Mouse (Mus musculus) testis, postnatal 10 days (tissue): ENCODE measurements at regions not wholly inside any gene's neighbourhood (a gene's known extent, or its start where the extent isn't known, plus 50 kb on each side); places are given as distances from the start of the nearest gene placed in this dataset.

Experiments
- DNase-seq: peaks from one replicate; pipeline ENCODE4 v3.0.0; 2021; ENCODE audit warnings: low spot score

DNA sequence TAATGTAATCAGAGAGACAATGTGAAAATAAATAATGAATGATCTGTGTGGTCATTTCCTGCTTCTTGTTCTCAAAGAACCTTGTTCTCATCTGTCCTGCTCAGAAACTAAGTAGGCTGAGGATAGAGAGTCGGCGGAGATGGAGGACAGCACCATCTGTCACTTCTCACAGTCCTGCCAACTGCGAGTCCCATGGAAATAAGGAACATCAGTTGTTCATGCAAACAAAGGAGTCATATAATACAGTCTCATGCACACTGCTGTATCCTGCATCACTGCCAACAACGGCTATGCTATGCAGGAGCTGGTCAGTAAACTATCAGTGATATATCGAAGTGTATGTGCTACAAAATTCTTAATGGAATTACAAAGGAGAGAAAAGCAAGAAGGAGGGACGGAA lies 285.7 kb upstream of the Mctp2 start:
- no peak for DNase-seq

DNA sequence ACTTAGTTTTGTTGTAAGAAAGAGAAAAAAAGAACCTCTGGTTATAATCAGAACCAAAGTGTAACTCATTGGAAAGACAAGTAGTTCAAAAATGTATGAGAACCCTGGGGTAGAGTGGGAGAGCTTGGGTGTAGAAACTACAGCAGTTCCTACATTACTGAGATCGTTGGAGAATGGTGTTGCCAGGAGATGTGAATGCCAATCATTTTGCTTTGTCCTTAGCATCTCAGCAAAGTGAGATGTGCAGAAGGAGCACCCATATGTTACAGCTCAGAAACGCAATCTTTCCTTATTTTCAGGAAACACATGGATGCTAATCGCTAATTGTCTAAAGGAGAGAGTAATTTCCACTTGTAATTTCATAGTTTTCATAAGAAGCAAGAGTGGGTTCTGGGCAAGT lies 286.2 kb upstream of the Mctp2 start:
- no peak for DNase-seq

DNA sequence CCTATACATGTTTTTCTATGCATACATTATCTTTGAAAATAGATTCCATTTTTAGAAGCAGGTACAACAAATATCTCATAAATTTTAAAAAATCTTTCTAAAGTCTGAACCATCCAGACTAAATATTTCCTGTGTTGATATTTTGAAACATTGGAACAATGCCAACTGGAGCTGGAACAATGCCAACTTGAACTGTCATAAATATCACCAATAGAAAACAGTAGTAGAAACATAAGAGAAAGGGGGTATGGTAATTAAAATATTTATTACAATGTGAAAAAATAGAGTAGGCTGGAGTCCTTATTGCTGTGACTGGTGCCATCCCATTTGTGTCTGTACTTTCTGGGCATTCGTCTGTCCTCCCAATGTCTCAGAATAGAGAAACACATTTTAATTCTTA lies 286.9 kb upstream of the Mctp2 start:
- no peak for DNase-seq

DNA sequence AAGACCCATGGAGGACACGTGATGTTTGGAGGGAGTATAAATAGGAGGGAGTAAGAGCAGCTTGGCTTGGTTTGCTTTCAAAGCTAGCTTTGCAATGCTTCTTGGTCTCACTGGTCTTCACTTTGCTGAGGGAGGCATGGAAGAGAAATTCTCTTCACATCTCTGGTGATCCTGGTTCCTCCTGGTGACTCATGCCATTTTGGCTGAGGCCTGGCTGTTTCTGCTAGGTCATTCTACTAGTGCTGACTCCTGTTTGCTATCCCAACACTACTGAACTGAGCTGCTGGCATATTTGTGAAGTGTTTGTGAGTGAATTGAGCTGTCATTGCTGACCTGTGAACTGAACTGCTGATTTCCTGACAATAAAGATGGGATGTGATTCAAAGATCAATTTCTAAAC lies 288.3 kb upstream of the Mctp2 start:
- no peak for DNase-seq

DNA sequence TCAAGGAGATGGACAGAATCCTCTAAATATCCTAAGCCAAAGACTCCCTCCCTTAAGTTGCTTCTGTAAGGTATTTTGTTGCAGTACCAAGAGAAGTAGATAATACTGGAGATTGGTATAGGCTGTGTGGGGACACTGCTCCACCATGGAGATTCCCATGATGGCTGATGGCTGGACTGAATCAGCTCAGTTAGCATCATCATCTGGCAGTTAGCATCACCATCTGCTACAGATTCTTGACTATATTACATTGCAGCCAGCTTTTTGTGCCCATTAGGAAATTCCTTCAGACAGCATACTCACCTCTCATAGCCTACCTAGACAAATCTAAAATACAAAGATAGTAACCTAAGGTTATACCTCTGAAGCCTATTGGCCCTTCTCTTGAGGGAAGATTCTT lies 290.6 kb upstream of the Mctp2 start:
- no peak for DNase-seq

DNA sequence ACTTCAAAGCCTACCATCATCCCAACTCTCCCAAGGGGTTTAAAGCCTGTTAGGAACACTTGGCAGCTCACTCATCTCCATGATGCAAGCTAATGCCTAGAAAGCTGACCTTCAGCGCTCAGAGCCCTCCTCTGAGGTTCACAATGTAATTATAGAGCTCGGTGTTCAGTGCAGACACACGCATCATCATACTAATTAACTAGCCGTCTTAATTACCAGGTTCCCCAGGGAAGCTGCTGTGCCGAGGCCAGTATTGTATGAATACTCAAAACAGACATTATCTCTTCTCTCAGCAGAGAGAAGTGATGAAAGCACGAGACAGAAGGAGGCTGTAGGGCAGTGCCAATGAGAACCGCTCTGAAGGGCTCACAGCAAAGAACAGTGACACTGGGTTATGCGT lies 295.5 kb upstream of the Mctp2 start:
- DNase-seq = no peak

DNA sequence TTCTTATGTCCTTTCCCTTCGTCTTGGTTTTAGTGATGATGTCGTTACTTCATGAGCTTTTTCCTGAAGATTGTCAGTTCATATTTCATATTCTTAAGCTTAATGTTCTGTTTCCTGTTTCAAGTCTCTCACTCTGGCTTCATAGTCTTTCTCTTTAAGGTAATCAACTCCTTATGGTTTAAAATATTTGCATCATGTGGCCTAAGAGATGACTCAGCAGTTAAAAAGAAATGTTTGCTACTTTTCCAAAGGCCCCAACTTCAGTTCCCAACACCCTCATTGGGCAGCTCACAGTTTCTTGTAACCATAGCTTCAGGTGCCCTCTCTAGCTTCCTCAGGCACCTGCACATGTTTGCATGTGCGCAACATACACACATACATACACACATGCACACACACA lies 303.4 kb upstream of the Mctp2 start:
- DNase-seq = no peak

DNA sequence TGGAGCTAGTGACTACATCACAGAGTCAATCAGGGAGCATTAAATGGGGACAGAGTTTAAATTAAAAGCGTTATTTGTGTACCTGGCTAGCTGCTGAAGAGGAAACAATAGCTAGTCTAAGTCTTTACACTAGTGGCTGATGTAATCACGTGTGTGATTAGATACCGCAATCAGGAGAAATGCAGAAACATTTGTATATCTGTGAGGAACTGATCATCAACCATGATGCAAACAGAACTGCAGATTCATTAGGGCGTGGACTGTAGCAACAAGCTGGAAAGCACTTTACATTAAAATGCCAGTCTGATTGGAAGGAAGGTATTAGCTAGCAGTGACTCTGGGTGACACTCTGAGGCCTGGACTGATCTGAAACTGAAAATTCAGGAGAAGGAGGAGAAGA lies 308.8 kb upstream of the Mctp2 start:
- no peak for DNase-seq

DNA sequence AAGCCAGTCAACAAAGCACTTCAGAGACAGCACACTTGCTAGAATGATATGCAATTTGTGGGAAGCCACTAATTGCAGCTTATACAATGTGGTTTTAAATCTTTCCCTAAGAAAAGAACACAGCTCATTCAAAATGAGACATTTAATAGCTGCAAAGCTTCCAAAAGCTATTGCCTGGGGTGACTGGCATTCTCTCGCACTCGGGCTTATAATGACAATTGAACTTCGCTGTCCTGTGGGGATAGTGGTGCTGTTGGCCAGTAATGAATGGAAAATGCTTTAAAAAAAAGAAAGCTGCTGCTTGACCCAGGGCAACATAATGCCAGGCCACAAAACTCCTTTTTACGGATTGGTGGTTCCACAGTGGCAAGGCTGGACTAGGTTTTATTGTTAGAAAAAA lies 321.0 kb upstream of the Mctp2 start:
- DNase-seq = no peak

DNA sequence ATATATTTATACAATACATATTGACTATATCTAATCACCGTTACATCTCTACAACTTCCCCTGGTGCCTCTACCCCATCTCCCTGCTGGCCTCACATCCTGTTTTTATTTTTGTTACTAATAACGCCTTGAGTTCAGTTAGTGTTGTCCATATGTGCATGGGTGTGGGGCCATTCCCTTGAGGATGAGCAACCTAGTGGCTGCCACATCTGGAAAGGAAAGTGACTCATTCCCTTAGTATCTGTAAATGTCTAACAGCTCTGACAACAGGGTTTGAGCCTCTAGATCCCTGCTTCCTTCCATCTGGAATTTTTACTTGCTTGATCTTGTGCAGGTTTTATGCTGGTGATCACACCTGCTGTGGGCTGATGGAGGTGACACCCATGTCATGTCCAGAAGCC lies 333.2 kb upstream of the Mctp2 start:
- no peak for DNase-seq

DNA sequence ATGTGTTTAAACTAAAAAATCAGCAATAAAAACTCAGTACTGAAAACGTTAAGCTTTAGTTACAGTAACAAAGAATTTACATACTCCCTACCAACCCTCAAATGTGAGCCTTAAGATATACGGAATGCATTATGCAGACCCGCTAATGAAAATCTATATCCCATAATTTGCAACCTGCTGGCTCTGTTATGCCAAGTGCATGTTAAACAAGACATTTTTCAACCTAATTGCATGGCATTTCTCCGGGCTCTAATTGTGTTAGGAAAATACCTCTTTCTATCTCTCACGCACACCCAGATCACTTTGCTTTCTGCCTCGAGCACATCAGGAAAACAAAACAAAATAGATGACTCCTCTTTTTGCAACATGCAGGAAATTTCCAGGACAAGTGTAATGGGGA lies 368.6 kb upstream of the Mctp2 start:
- no peak for DNase-seq

DNA sequence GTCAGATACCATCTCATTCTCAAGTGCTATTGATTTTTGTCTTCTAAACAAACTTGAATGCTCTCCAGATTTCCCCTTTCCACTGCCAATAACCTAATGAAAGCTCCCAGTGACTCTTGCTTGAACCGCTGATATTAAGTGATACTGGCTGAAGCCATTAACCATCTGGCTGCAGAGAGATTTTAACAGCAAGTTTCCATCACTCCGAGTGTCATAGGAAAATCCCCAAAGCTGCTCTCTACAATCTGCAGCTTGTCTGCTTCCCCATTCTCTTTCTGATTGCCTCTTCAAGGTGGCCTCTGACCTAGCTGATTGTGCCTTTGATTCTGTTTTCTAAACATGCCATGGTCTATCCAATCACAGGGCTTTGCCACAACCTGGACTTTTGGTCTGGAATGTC lies 379.4 kb upstream of the Mctp2 start:
- no peak for DNase-seq

DNA sequence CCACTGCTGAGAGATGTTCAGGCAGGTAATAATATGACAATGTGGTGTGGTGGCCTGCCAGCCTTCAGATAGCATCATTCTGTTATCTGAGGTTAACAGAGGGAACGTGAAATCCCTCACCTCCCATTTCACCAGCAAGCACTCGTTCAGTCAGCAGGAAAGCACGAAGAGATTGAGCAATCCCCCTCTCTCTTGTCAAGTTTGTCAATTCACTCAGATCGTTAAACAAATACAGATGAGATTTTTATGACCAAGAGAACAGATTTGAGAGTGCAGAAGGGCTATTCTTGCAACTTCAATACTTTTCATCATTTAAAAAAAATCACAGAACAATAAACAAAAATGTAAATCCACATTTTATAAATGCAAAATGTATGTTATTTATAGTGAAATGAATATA lies 380.9 kb upstream of the Mctp2 start:
- DNase-seq = no peak

DNA sequence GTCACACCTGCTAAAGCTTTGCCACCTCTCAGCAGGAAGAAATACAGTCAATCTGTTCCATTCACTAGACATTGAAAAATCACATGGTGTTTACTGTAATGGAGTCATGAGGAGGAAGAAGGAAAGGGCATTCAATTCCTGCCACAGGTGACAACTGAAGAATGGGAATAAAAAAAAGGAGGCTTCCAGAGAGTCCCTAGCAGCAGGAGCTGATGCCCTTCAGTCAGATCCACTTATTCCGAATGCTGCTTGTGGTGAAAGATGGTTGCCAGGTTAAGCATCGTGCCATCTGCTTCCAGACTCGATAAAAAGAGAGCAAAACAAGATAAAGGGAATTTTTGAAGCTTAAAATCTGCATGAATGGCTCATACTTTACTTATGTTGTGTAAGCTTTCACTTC lies 385.0 kb upstream of the Mctp2 start:
- DNase-seq = no peak

DNA sequence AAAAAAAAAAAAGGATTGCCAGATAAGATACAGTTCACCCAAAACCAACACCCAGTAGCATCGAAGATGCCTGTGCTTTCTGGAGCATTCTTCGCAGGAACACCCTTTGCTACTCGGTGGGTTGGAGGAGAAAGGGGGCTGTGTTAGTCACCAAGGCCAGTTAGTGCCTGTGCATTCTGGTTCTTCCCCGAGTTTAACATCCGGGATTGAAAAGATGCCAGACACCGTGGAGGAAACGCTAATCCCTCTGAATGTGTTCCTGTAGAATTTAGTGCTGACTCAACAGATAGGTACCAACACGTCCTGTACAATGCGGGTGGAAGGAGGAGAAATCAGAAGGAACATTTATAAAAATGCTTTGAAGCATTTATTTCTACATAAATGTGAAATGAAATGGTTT lies 385.5 kb upstream of the Mctp2 start:
- no peak for DNase-seq

DNA sequence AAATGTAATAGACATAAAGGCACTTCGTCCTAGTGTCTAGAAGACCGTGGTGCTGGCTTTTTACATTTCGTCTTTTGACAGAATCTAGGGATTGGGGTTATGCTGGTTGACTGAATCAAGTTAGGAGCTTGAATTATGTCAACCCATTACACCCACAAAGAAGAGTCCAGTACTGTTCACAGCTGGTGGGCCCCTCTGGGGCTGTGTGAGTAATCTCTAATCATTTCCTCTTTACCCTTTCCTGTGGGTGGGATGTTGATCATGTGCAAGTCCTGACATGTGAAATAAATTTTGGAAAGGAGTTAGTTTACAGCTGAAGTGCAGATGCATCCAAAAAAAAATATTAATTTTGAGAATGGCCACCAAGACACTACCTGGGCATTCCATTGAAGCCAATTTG lies 390.3 kb upstream of the Mctp2 start:
- no peak for DNase-seq

DNA sequence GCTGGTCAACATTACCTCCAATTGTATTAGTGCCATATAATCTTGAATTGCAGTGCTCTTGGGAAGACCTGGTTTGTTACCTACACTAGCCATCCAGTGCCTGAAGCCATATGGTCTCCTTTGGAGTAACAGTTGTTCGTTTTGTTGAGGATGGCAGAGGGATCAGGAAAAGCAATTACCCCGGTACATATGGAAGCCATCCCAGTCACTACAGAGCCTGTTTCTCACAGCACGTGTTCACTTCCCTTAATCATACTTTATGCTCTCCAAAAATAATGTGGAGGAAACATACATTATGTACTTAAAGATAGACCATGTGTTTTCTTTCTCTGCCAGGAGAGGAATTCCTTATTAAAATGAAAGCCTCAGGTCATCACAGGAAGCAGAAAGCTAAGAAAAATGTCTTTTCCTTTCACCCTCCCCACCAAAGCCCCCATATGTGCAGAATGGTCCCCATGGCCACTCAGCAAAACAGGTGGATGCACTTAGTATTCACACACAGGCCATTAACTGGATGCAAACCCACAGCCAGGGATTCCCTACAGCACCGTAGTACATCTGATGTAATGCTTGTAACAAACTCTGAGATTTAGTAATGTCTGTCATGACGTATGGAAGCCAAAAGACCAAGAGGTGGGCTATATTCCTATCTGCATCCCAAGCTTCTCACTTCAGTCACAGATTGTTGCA lies 397.4 kb upstream of the Mctp2 start:
- DNase-seq = no peak

DNA sequence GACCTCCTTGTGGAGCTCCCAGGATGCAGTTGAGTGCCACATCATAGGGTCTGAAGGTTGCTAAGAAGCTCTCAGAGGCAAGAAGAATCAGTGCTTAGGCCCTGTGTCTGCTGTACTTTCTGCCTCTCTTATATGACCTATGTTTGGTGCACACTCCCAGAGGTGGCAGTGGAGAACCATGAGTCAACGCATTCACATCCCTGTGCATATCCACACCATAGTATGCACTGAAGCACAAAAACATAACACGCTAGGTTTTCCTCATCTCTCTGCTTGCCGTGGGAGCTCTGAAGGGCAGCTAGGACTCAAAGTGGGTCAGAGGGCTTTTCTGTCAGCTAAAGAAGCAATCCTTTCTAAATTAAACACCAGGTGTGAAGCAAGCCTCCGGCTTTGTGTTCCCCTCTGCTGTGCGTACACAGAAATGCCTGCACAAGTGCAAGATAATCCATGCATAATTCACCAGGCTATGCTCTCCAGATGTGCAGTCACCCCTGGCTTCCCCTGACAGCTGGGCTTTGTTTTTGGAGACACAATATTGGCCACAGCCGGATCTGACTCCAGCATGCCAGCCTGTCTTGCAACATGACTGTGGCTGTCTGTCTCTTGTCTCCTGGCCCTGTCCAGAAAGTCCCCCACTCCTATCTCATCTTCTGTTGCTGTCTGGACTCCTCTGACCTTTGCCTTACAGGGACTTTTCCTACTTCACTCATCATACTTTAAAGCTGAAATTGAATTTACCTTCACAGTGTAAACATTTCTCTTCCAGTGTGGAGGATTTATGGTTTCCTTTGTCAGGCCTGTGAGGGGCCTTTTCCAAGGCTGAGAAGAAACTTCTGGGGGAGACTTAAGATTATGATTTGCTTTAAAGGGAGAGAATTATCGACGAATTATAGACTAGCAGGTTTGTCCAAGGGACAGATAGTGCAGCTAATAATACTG lies 405.1 kb upstream of the Mctp2 start:
- DNase-seq = no peak

DNA sequence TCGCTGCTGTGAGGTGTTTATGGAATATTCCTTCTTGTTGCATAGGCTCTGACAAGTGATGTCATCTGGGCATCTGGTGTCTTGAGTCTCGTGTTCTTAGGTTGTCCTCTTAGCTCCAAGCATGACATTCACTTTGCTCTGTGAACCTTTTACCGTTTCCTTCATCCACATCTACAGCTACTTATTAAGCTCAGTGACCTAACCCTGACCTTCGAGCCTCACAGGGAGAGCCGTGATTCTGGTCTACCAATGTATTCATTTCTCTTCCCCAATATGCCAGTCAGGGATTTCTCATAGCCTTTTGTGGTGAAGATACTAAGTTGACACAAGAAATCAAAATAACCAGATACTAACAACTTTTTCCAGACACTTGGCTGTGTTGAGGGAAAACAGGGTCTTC lies 409.0 kb upstream of the Mctp2 start:
- DNase-seq = no peak

DNA sequence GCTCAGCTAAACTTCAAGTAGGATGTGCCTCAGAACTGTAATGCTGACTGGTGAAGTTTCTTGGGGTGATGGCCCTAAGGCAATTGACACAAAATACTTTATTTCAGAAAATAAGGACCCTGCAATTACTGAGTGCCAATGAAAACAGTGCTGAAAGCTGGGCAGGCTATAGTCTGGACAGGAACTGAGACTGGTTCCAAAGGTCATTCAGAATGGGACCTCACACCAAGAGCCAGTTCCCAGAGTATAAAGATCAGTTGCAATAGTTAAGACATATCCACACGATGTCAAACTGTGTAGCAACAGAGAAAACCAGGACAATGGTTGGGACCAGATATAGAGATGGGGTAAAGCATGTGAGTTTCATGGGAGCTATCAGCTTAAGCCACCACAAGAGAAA lies 409.6 kb upstream of the Mctp2 start:
- no peak for DNase-seq

DNA sequence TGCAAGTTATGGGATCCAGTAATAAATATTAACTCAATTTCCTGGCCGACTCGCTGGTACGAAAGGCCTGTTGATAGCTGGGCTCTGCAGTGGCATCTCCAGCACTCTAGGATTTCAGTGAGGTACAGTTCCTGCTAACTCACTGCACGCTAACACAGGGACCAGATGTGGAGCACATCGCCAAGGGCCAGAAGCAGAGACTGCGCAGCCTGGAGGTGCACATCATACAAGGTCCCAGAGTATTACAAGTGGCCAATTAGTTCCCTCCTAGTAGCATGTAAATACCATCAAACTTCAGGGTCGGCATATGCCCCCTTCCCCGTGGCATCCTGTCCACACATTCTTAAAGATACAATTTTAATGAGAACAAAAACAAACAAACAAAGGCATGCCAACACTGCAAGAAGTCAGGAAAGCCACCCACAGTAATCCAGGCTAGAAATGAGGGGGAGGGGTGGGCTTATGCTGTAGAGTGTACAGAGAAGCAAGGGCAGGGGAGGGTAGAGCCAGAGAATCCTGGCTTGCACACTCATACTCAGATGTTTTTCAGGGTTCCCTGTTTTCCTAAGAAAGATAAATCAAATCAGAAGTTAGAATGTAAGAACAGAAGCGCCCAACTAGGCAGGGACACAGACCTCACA lies 419.9 kb upstream of the Mctp2 start:
- DNase-seq = no peak

DNA sequence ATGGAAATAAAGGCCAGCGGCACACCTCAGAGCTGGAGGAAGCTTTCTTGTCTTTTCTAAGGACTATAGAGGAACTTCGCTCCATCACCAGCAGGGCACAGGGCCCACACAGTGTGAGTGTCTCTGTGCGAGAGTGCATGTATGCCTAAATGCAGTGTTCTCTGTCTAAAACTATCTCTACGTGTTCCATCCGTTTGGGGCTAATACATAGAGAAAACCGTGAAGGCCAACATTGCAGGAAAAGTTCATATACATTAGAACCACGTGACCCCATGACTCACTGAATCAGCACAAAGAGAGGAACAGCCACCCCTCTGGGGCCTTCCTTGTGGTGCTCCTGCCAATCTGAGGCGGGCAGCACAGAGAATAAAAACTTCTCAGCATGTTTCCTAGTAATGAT lies 431.4 kb upstream of the Mctp2 start:
- DNase-seq = no peak

DNA sequence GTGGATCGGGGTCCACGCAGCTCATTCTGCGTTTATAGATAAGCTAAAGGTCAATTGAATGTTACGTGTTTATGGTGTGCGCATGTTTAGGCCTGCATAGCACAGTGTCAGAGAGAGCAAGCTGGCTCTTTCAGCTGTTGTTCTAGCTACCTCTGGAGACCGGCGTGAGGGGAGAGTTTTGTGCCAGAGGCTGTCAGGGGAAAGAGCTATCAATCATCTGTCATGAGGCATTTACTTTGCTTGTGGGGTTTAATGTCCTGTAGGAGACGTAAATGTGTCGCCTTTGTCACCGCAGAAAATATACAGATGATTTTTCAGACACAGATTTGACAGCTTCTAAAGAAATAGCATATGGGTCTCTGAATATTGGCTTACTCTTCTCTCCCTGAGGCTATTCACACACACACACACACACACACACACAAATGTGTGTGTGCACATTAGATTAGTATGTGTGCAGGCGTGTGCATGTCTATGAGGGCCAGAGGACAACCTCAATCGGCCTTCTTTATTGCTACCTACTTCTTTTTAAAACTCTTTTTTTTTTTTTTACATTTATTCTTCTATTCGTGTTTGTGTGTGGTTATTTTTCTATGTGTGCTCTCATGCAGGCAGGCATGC lies 432.0 kb upstream of the Mctp2 start:
- no peak for DNase-seq
